Mouse (Mus musculus) liver, adult 2 months (tissue): ENCODE measurements around the gene Gnat2.

Experiments used
- CTCF ChIP-seq: fragments of 200-500 bp; IDR thresholded peaks from 2 replicates; pipeline ENCODE4 v1.5.1; 2011; ENCODE audit warnings: low read depth, low read length, control low read depth
- POLR2A ChIP-seq: fragments of 200-500 bp; IDR thresholded peaks from 2 replicates; pipeline ENCODE4 v1.6.1; 2011; ENCODE audit warnings: low read length, control low read depth; ENCODE audit not compliant: insufficient read depth; ENCODE audit errors: extremely low read depth

DNA sequence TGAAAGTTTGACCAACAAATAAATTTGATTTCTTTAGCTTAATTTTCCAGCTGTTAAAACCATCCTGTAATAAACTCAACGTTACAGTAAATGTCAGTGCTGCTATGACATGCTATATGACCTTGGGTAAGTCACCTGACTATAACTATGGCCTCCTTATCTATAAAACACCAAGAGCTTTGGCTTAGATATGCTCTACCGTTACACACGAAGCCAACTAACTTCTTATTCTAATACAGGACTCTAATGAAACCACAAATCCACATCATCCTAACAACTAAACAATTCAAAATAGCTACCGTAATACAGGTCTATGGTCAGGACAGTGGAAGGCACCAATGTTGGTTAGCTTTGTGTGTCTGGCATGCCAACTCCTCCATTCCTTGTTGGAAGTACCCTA lies 37.2 kb downstream of the Gnat2 start:
- no peak for TF ChIP-seq CTCF
- no peak for TF ChIP-seq POLR2A
